Mouse (Mus musculus): ENCODE results near the gene Htr5b. TPM values are rescaled to one million over a fixed set of nuclear protein-coding genes. Genes with fewer than 3 reads are reported as not detected.

The Htr5b gene
- polyA plus RNA-seq (2014; fragmentation: Nextera tagmentation; extraction: Ambion mirVana): 0.09 TPM in 1 of 2 replicates, not detected in the other

DNA sequence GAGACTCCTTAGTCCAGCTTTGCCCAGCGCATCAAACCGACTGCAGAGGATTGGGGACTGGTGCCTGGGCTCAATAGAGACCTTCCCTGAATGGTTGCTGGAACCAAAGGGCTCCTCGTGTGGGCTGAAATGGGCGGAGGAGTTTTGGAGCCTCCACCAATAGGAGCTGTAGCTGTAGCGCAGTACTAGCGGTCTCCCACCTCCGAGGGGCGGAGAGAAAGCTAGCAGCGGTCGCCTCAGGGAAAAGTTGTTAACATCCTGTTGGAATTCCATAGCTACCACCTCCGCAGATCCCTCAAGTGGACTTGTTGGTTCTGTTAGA lies at the start of gene Htr5b:
TSS of gene Htr5b (minus strand) at position 67 of the 322 bp plus-strand sequence.
- H3K27me3 ChIP-seq (replicated peaks; ENCODE audit: control insufficient read depth, insufficient read depth, low read length): peaks cover 27% of the 10 kb centered on the region
- H3K9ac ChIP-seq (ENCODE audit: low read length): no peak within 1 kb of the TSS
- H3K27ac ChIP-seq (ENCODE audit: low read depth): no peak within 1 kb of the TSS
- peak within 1 kb of the TSS; percentile 21 for H3K4me3 ChIP-seq (ENCODE audit: low read depth, low read length)
- H3K4me2 ChIP-seq (ENCODE audit: low read length): peak within 1 kb of the TSS; percentile 58
- H3K4me1 ChIP-seq (replicated peaks; ENCODE audit: control insufficient read depth, insufficient read depth, low read length): peaks cover 7% of the 10 kb centered on the region
- H3K36me3 ChIP-seq (ENCODE audit: control insufficient read depth, insufficient read depth, low read length): no peaks in the 10 kb centered on the region
- 9% methylated on average over 11 of the region's 11 CpGs for WGBS
- no peaks in the 10 kb centered on the region for H3K9me3 ChIP-seq (ENCODE audit: control insufficient read depth, low read length)
- ATAC-seq (replicated peaks; ENCODE audit: low FRiP score, low TSS enrichment, low read depth): peak; percentile 74; the same call in 1 of the 2 replicates
- peak; percentile 75 for DNase-seq (ENCODE audit: low spot score)

GRCm38 (mm10) chr1:121577491-121577890 lies 49.2 kb upstream of the Htr5b start:
- no peaks in the 10 kb centered on the region for H3K4me1 ChIP-seq (replicated peaks; ENCODE audit: control insufficient read depth, insufficient read depth, low read length)
- H3K9ac ChIP-seq (ENCODE audit: low read length): no peak overlapping the region
- no peak overlapping the region for H3K27ac ChIP-seq (ENCODE audit: low read depth)
- H3K36me3 ChIP-seq (ENCODE audit: control insufficient read depth, insufficient read depth, low read length): no peaks in the 10 kb centered on the region
- no peak for ATAC-seq (replicated peaks; ENCODE audit: low FRiP score, low TSS enrichment, low read depth)
- H3K4me2 ChIP-seq (ENCODE audit: low read length): no peak overlapping the region
- no peak for DNase-seq (ENCODE audit: low spot score)
- H3K27me3 ChIP-seq (replicated peaks; ENCODE audit: control insufficient read depth, insufficient read depth, low read length): no peaks in the 10 kb centered on the region
- no peak overlapping the region for H3K4me3 ChIP-seq (ENCODE audit: low read depth, low read length)
- WGBS: 60% methylated on average over 1 of the region's 1 CpGs
- H3K9me3 ChIP-seq (ENCODE audit: control insufficient read depth, low read length): no peaks in the 10 kb centered on the region

- no peak for ATAC-seq (replicated peaks; ENCODE audit: low FRiP score, low TSS enrichment, low read depth)
- Histone ChIP-seq H3K9ac (ENCODE audit: low read length) (no peak overlapping the region), H3K9me3 (ENCODE audit: control insufficient read depth, low read length) (no peaks in the 10 kb centered on the region), H3K36me3 (ENCODE audit: control insufficient read depth, insufficient read depth, low read length) (peaks cover 2% of the 10 kb centered on the region), H3K4me2 (ENCODE audit: low read length) (no peak overlapping the region), H3K27me3 (replicated peaks; ENCODE audit: control insufficient read depth, insufficient read depth, low read length) (no peaks in the 10 kb centered on the region), H3K4me1 (replicated peaks; ENCODE audit: control insufficient read depth, insufficient read depth, low read length) (peaks cover 6% of the 10 kb centered on the region), H3K27ac (ENCODE audit: low read depth) (no peak overlapping the region), H3K4me3 (ENCODE audit: low read depth, low read length) (no peak overlapping the region)
- 84% methylated on average over 7 of the region's 7 CpGs for WGBS
- no peak for DNase-seq (ENCODE audit: low spot score)
Measured at GRCm38 (mm10) chr1:121570522-121570921, 42.3 kb upstream of the Htr5b start.

- H3K27ac ChIP-seq (ENCODE audit: low read depth): peak within 1 kb of the TSS; percentile 51; the same call in 1 of the 2 replicates
- no peaks in the 10 kb centered on the region for H3K9me3 ChIP-seq (ENCODE audit: control insufficient read depth, low read length)
- 7% methylated on average over 53 of the region's 53 CpGs for WGBS
Measured at GRCm38 (mm10) chr1:121567521-121568489, 39.5 kb upstream of the Htr5b start, which contains the start of gene Ddx18. TSS of gene Ddx18 (minus strand) at chr1:121567989.

DNA sequence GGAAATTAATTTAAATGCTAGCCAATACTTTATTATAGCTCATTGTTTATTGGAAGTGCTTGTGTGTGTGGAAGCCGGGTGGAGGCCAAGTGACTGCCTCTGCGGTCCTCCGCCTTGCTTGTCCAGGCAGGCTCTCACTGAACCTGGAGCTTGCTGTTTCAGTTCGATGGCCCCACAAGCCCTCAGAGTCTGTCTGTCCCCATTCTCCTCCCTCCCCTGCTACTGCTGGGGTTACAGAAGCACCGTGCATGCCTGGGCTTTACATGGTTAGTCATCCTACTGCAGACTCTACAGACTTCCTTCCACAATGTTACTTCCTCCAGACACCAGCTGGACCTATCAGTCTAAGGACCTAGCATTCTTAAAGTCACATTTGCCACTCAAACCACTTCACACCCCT lies 29.6 kb upstream of the Htr5b start:
- ATAC-seq (replicated peaks; ENCODE audit: low FRiP score, low TSS enrichment, low read depth) (no peak), DNase-seq (ENCODE audit: low spot score) (no peak)
- peaks cover 95% of the 10 kb centered on the region for H3K36me3 ChIP-seq (ENCODE audit: control insufficient read depth, insufficient read depth, low read length)
- WGBS: 95% methylated on average over 5 of the region's 5 CpGs
- H3K9me3 ChIP-seq (ENCODE audit: control insufficient read depth, low read length): no peaks in the 10 kb centered on the region
- H3K27ac ChIP-seq (ENCODE audit: low read depth): no peak overlapping the region
- no peak overlapping the region for H3K4me3 ChIP-seq (ENCODE audit: low read depth, low read length)
- no peaks in the 10 kb centered on the region for H3K27me3 ChIP-seq (replicated peaks; ENCODE audit: control insufficient read depth, insufficient read depth, low read length)
- H3K4me1 ChIP-seq (replicated peaks; ENCODE audit: control insufficient read depth, insufficient read depth, low read length): no peaks in the 10 kb centered on the region
- no peak overlapping the region for H3K4me2 ChIP-seq (ENCODE audit: low read length)
- no peak overlapping the region for H3K9ac ChIP-seq (ENCODE audit: low read length)

More at GRCm38 (mm10) chr1:121567521-121568489, 39.5 kb upstream of the Htr5b start, which contains the start of gene Ddx18:
- peaks cover 29% of the 10 kb centered on the region for H3K36me3 ChIP-seq (ENCODE audit: control insufficient read depth, insufficient read depth, low read length)
- peak within 1 kb of the TSS; percentile 77 for H3K4me2 ChIP-seq (ENCODE audit: low read length)
- peak within 1 kb of the TSS; percentile 81 for H3K9ac ChIP-seq (ENCODE audit: low read length)
- peak within 1 kb of the TSS; percentile 90 for H3K4me3 ChIP-seq (ENCODE audit: low read depth, low read length)
- peak; percentile 100 for DNase-seq (ENCODE audit: low spot score)
- no peaks in the 10 kb centered on the region for H3K27me3 ChIP-seq (replicated peaks; ENCODE audit: control insufficient read depth, insufficient read depth, low read length)
- peak; percentile 97 for ATAC-seq (replicated peaks; ENCODE audit: low FRiP score, low TSS enrichment, low read depth)
- peaks cover 6% of the 10 kb centered on the region for H3K4me1 ChIP-seq (replicated peaks; ENCODE audit: control insufficient read depth, insufficient read depth, low read length)

DNA sequence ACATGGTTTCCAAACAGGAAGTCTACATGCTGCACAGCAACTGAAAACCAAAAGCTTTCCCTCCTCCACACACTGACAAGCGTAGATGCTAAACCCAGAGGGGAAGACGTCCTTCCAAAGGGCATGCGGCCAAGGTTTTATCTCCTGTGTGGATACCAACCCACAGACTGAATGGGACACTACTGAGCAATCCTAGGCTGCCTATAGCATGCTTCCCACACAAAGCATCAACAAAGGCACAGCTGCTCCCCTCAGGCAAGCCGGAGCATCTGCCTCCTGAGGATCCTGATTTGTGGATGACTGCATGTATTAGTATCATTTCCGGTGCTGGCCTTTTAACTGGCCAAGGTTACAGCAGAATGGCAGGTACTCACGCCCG lies 23.2 kb upstream of the Htr5b start:
- Histone ChIP-seq H3K4me3 (ENCODE audit: low read depth, low read length) (no peak overlapping the region), H3K4me1 (replicated peaks; ENCODE audit: control insufficient read depth, insufficient read depth, low read length) (no peaks in the 10 kb centered on the region), H3K27ac (ENCODE audit: low read depth) (no peak overlapping the region), H3K27me3 (replicated peaks; ENCODE audit: control insufficient read depth, insufficient read depth, low read length) (no peaks in the 10 kb centered on the region), H3K36me3 (ENCODE audit: control insufficient read depth, insufficient read depth, low read length) (peaks cover 48% of the 10 kb centered on the region), H3K9me3 (ENCODE audit: control insufficient read depth, low read length) (no peaks in the 10 kb centered on the region), H3K9ac (ENCODE audit: low read length) (no peak overlapping the region), H3K4me2 (ENCODE audit: low read length) (no peak overlapping the region)
- ATAC-seq (replicated peaks; ENCODE audit: low FRiP score, low TSS enrichment, low read depth) (no peak), DNase-seq (ENCODE audit: low spot score) (no peak)
- WGBS: 80% methylated on average over 7 of the region's 7 CpGs

DNA sequence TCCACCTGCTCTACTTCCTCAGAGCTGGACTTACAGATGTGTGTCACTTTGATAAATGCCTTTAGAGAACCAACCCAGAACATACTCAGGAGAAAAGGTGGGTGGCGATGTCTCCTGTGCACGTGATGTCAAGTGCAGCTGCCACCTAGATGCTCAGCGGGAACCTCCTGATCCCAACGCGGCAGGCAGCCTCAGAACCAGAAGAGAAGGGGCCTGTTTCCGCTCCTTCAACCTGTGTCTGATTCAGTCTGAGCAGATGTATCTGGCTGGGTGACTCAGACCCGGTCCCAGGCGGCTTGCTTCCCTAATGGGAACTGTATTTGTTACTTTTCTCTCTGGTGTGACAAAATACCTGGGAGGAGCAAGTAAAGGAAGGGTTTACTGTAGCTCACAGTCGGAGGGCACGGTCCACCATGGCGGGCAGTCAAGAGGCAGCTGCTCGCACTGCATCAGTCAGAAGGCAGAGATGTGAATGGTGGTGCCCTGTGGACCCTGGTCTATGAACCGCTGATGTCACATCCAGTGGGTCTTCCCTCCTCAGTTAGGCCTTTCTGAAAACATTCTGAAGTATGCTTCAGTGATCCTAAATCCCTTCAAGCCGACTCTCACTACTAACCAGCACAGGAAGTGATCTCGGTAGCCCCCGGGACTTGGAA lies 22.7 kb upstream of the Htr5b start:
- ATAC-seq (replicated peaks; ENCODE audit: low FRiP score, low TSS enrichment, low read depth): no peak
- 87% methylated on average over 16 of the region's 16 CpGs for WGBS
- Histone ChIP-seq H3K27ac (ENCODE audit: low read depth) (no peak overlapping the region), H3K9ac (ENCODE audit: low read length) (no peak overlapping the region), H3K27me3 (replicated peaks; ENCODE audit: control insufficient read depth, insufficient read depth, low read length) (no peaks in the 10 kb centered on the region), H3K4me3 (ENCODE audit: low read depth, low read length) (no peak overlapping the region), H3K4me2 (ENCODE audit: low read length) (no peak overlapping the region), H3K9me3 (ENCODE audit: control insufficient read depth, low read length) (no peaks in the 10 kb centered on the region), H3K36me3 (ENCODE audit: control insufficient read depth, insufficient read depth, low read length) (peaks cover 44% of the 10 kb centered on the region), H3K4me1 (replicated peaks; ENCODE audit: control insufficient read depth, insufficient read depth, low read length) (no peaks in the 10 kb centered on the region)
- DNase-seq (ENCODE audit: low spot score): no peak

DNA sequence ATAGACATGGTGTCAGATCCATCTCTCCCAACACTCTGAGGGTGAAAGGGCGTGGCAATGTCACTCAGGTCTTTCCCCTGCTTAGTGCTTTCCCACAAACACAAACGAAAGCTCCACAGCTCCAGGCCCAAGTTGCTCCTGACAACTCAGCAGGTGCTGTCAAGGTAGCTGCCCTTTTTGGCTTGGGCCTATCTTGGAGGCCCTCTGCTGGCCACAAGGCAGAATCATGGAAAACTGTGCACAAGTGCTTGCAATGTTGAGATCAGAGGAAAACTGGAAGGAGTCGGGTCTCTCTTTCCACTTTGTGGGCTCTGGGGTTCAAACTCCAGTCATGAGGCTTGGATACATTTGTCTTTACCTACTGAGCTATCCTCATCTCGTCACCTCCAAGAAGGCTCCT lies 21.2 kb upstream of the Htr5b start:
- Histone ChIP-seq H3K27ac (ENCODE audit: low read depth) (no peak overlapping the region), H3K36me3 (ENCODE audit: control insufficient read depth, insufficient read depth, low read length) (peaks cover 29% of the 10 kb centered on the region), H3K4me2 (ENCODE audit: low read length) (no peak overlapping the region), H3K27me3 (replicated peaks; ENCODE audit: control insufficient read depth, insufficient read depth, low read length) (no peaks in the 10 kb centered on the region), H3K4me1 (replicated peaks; ENCODE audit: control insufficient read depth, insufficient read depth, low read length) (no peaks in the 10 kb centered on the region), H3K9ac (ENCODE audit: low read length) (no peak overlapping the region), H3K4me3 (ENCODE audit: low read depth, low read length) (no peak overlapping the region), H3K9me3 (ENCODE audit: control insufficient read depth, low read length) (no peaks in the 10 kb centered on the region)
- DNase-seq (ENCODE audit: low spot score) (no peak), ATAC-seq (replicated peaks; ENCODE audit: low FRiP score, low TSS enrichment, low read depth) (no peak)
- WGBS: 79% methylated on average over 4 of the region's 4 CpGs

Measured in intestine, embryonic 14.5 days (tissue).